Mouse (Mus musculus): ENCODE measurements around the gene Pygl.

The Pygl gene

GRCm38 (mm10) chr12:70231294-70231693 is at the start of gene Pygl:
Pygl (minus strand) TSS chr12:70231488.
- DNase-seq = no peak

- DNase-seq = no peak
Observed at GRCm38 (mm10) chr12:70280930-70281329, 49.6 kb upstream of the Pygl start.

GRCm38 (mm10) chr12:70280381-70280780 is 49.1 kb upstream of the Pygl start:
- DNase-seq = no peak

GRCm38 (mm10) chr12:70277071-70277939 is 46.0 kb upstream of the Pygl start:
- peak; percentile 22 for DNase-seq

GRCm38 (mm10) chr12:70269724-70270123 is 38.4 kb upstream of the Pygl start:
- DNase-seq = no peak

GRCm38 (mm10) chr12:70267314-70267713 is 36.0 kb upstream of the Pygl start:
- DNase-seq = no peak

GRCm38 (mm10) chr12:70266494-70266931 is 35.2 kb upstream of the Pygl start:
- DNase-seq = no peak

- DNase-seq = no peak
Observed at GRCm38 (mm10) chr12:70263721-70264120, 32.4 kb upstream of the Pygl start.

GRCm38 (mm10) chr12:70262271-70262953 is 31.1 kb upstream of the Pygl start:
- no peak for DNase-seq

- no peak for DNase-seq
Observed at GRCm38 (mm10) chr12:70251210-70251884, 20.1 kb upstream of the Pygl start.

- DNase-seq = no peak
Observed at GRCm38 (mm10) chr12:70249616-70250157, 18.4 kb upstream of the Pygl start.

- no peak for DNase-seq
Observed at GRCm38 (mm10) chr12:70247683-70248474, 16.6 kb upstream of the Pygl start.

- no peak for DNase-seq
Observed at GRCm38 (mm10) chr12:70242550-70242949, 11.3 kb upstream of the Pygl start.

- no peak for DNase-seq
Observed at GRCm38 (mm10) chr12:70239741-70240140, 8.5 kb upstream of the Pygl start.

- no peak for DNase-seq
Observed at GRCm38 (mm10) chr12:70238604-70239003, 7.3 kb upstream of the Pygl start.

GRCm38 (mm10) chr12:70234938-70235484 is 3.7 kb upstream of the Pygl start:
- peak; percentile 84 for DNase-seq

GRCm38 (mm10) chr12:70234411-70234810 is 3.1 kb upstream of the Pygl start:
- DNase-seq = peak; percentile 76

GRCm38 (mm10) chr12:70233637-70234315 is 2.5 kb upstream of the Pygl start:
- no peak for DNase-seq

- DNase-seq = peak; percentile 85
Observed at GRCm38 (mm10) chr12:70232020-70232544, 794 bp upstream of the Pygl start.

GRCm38 (mm10) chr12:70228155-70228554 is 3.1 kb downstream of the Pygl start:
- peak; percentile 14 for DNase-seq

Data from retina, postnatal 1 day (tissue).